Mouse (Mus musculus) stomach, postnatal 0 days (tissue): Measurements from ENCODE around the gene Hist1h1a.

Experiments
- CTCF ChIP-seq: IDR thresholded peaks from 2 replicates; pipeline ENCODE4 v1.5.1; 2016; ENCODE audit warnings: antibody characterized with exemption, low read depth, mild to moderate bottlenecking, moderate library complexity
- EP300 ChIP-seq: optimal IDR thresholded peaks from 2 replicates; pipeline ENCODE3; 2016; ENCODE audit warnings: antibody characterized with exemption

DNA sequence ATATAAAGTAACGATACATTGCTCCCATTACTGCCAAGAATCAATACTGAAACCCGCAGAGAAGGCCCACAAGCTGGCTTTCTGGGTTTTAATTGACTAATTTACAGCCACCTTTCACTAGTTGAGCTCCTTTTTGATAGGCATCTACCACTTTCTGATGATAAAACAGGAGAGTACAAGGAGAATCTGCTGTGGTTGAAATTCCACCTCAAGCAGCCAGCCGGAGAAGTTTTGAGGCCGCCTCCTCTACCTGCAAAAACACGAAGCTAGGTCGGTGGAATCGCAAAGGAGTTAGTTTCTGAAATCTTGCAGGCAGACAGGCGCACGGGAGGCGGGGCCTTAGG is 252 bp upstream of the Hist1h1a start:
- no peak for TF ChIP-seq EP300
- no peak for TF ChIP-seq CTCF
